Mouse (Mus musculus) CH12.LX (cell line): ENCODE results near the gene Cnn3. TPM values are rescaled to one million over a fixed set of nuclear protein-coding genes. Genes with fewer than 3 reads are reported as not detected.
A peak's percentile ranks its signal among the peaks of the same experiment; 100 is the strongest.

Source experiments
- DNase-seq: peaks from one replicate; pipeline ENCODE4 v3.0.0-alpha.2; 2013; ENCODE audit errors: extremely low read depth
- H3K27ac ChIP-seq: 2 replicates; pipeline ENCODE4 v1.5.1; 2012; ENCODE audit warnings: low read depth, mild to moderate bottlenecking, control low read depth, moderate library complexity; ENCODE audit not compliant: insufficient read depth
- H3K27me3 ChIP-seq: replicated peaks from 2 replicates; pipeline ENCODE3; 2012; ENCODE audit warnings: inconsistent platforms
- H3K36me3 ChIP-seq, 2 experiments: replicated peaks in 1 of 2; 2 replicates each; pipeline versions ENCODE3 to v1.6.1; 2012; ENCODE audit warnings: inconsistent platforms in 1 of 2, low read length in 1 of 2, mild to moderate bottlenecking in 1 of 2, mixed read lengths in 1 of 2, moderate library complexity in 1 of 2; ENCODE audit not compliant: control insufficient read depth in 1 of 2, insufficient read depth in 1 of 2
- H3K4me1 ChIP-seq, 2 experiments: 2 replicates each; pipeline ENCODE4 v1.6.1; 2012; ENCODE audit warnings: inconsistent platforms in 1 of 2, moderate library complexity in 1 of 2; ENCODE audit not compliant: insufficient read depth in 2 of 2, control insufficient read depth in 1 of 2
- H3K4me2 ChIP-seq: 2 replicates; pipeline ENCODE4 v1.6.1; 2012; ENCODE audit warnings: low read depth, mild to moderate bottlenecking, control low read depth; ENCODE audit not compliant: poor library complexity, insufficient read depth, severe bottlenecking
- H3K4me3 ChIP-seq, 3 experiments: fragments of 150-350 bp in 1 of 3; sonication (generic) in 1 of 3; replicated peaks in 1 of 3; 2 replicates each; pipeline versions ENCODE3 to v1.5.1; 2011 to 2012; ENCODE audit warnings: low read depth in 2 of 3, low read length in 2 of 3, mild to moderate bottlenecking in 2 of 3, moderate library complexity in 2 of 3, control low read depth in 1 of 3, improper control_type of control experiment in 1 of 3, inconsistent platforms in 1 of 3, mixed read lengths in 1 of 3; ENCODE audit not compliant: poor library complexity in 1 of 3
- H3K79me2 ChIP-seq: replicated peaks from 2 replicates; pipeline ENCODE4 v1.6.1; 2012; ENCODE audit warnings: mild to moderate bottlenecking, moderate library complexity; ENCODE audit not compliant: control insufficient read depth, poor library complexity, insufficient read depth, severe bottlenecking; ENCODE audit errors: extremely low read depth
- H3K9ac ChIP-seq: 2 replicates; pipeline ENCODE4 v1.6.1; 2012; ENCODE audit warnings: low read depth, mild to moderate bottlenecking, control low read depth, moderate library complexity; ENCODE audit not compliant: insufficient read depth
- H3K9me3 ChIP-seq: replicated peaks from 2 replicates; pipeline ENCODE3; 2012; ENCODE audit warnings: low read length, inconsistent platforms, mixed read lengths
- CHD1 ChIP-seq: IDR thresholded peaks from 2 replicates; pipeline ENCODE4 v1.6.1; 2012; ENCODE audit warnings: low read depth, low read length, improper control_type of control experiment, inconsistent platforms
- CTCF ChIP-seq, 2 experiments: IDR thresholded peaks in 1 of 2; conservative IDR thresholded peaks in 1 of 2; 2 replicates each; pipeline ENCODE4 v1.5.1; 2011 to 2012; ENCODE audit warnings: low read depth in 2 of 2, low read length in 2 of 2, improper control_type of control experiment in 1 of 2, inconsistent platforms in 1 of 2, mild to moderate bottlenecking in 1 of 2, moderate library complexity in 1 of 2
- EP300 ChIP-seq: IDR thresholded peaks from 2 replicates; pipeline ENCODE4 v1.6.1; 2011; ENCODE audit warnings: low read length, improper control_type of control experiment
- ETS1 ChIP-seq: conservative IDR thresholded peaks from 2 replicates; pipeline ENCODE4 v1.6.1; 2012; ENCODE audit warnings: low read depth, mild to moderate bottlenecking, inconsistent platforms, low read length, improper control_type of control experiment, moderate library complexity
- GABPA ChIP-seq: IDR thresholded peaks from 2 replicates; pipeline ENCODE4 v1.6.1; 2012; ENCODE audit warnings: low read depth, low read length, improper control_type of control experiment, inconsistent platforms; ENCODE audit not compliant: insufficient replicate concordance
- HCFC1 ChIP-seq: IDR thresholded peaks from 2 replicates; pipeline ENCODE4 v1.6.1; 2012; ENCODE audit warnings: low read depth, mild to moderate bottlenecking, inconsistent platforms, low read length, improper control_type of control experiment
- IRF4 ChIP-seq: IDR thresholded peaks from 2 replicates; pipeline ENCODE4 v1.6.1; 2014; ENCODE audit warnings: low read depth, mild to moderate bottlenecking, inconsistent platforms, low read length, improper control_type of control experiment
- MAZ ChIP-seq: IDR thresholded peaks from 2 replicates; pipeline ENCODE4 v1.6.1; 2012; ENCODE audit warnings: low read depth, mild to moderate bottlenecking, inconsistent platforms, low read length, improper control_type of control experiment, moderate library complexity
- MXI1 ChIP-seq: IDR thresholded peaks from 2 replicates; pipeline ENCODE4 v1.6.1; 2011; ENCODE audit warnings: mild to moderate bottlenecking, low read depth, low read length, improper control_type of control experiment
- POLR2A ChIP-seq: IDR thresholded peaks from 2 replicates; pipeline ENCODE4 v1.6.1; 2011; ENCODE audit warnings: low read depth, mild to moderate bottlenecking, improper control_type of control experiment, low read length
- RAD21 ChIP-seq: IDR thresholded peaks from 2 replicates; pipeline ENCODE4 v1.6.1; 2011; ENCODE audit warnings: low read depth, mild to moderate bottlenecking, low read length, improper control_type of control experiment, moderate library complexity
- SIN3A ChIP-seq: IDR thresholded peaks from 2 replicates; pipeline ENCODE4 v1.6.1; 2012; ENCODE audit warnings: low read length, improper control_type of control experiment, inconsistent platforms
- TCF12 ChIP-seq: IDR thresholded peaks from 2 replicates; pipeline ENCODE4 v1.6.1; 2014; ENCODE audit warnings: low read depth, mild to moderate bottlenecking, inconsistent platforms, low read length, improper control_type of control experiment
- UBTF ChIP-seq: IDR thresholded peaks from 2 replicates; pipeline ENCODE4 v1.6.1; 2012; ENCODE audit warnings: low read depth, mild to moderate bottlenecking, inconsistent platforms, low read length, improper control_type of control experiment, moderate library complexity
- ZC3H11A ChIP-seq: IDR thresholded peaks from 2 replicates; pipeline ENCODE4 v1.6.1; 2012; ENCODE audit warnings: low read depth, mild to moderate bottlenecking, inconsistent platforms, low read length, improper control_type of control experiment
- ZKSCAN1 ChIP-seq: IDR thresholded peaks from 2 replicates; pipeline ENCODE4 v1.6.1; 2012; ENCODE audit warnings: low read depth, inconsistent platforms, low read length, improper control_type of control experiment, borderline replicate concordance
- dilution Hi-C: fragments of 300-500 bp; cut with MboI; formaldehyde crosslinking; loops from 2 replicates; pipeline ENCODE4 v1.14.3; 2020; ENCODE audit warnings: low sequenced_read_pairs; ENCODE audit not compliant: extremely low pct_unique_long_range_greater_than_20kb, extremely low pct_ligation_motif_present
- in situ Hi-C: fragments of 300-500 bp; cut with MboI; formaldehyde crosslinking; loops from 3 replicates; pipeline ENCODE4 v1.14.3; 2019; ENCODE audit warnings: low sequenced_read_pairs, low pct_ligation_motif_present, low pct_unique_long_range_greater_than_20kb, mixed read lengths
- polyA plus RNA-seq: library from polyadenylated mRNA; unstranded; fragments of >175 nt; gene quantifications from 2 replicates; pipeline ENCODE4 v1.2.1, GENCODE M21; 2012; ENCODE audit warnings: low read depth; ENCODE audit not compliant: insufficient read length
- total RNA-seq, 2 experiments: library from RNA; depleted of rRNA; stranded (reverse); fragments of 300-350 nt in 1 of 2; fragments of >200 nt in 1 of 2; gene quantifications; 2 replicates each; pipeline ENCODE4 v1.2.3; 2012 to 2014

Cnn3 gene
- total and polyA plus RNA-seq, 3 experiments = 12.5 to 58.5 (median 46.4) TPM

- no peak overlapping the region for H3K4me3 ChIP-seq
- no peak overlapping the region for H3K9ac ChIP-seq
- DNase-seq = no peak
- in situ Hi-C loops (loop anchor here (5.0 kb wide), 2 partner anchors 47 to 322 kb away; no protein-coding TSS in a partner anchor), dilution Hi-C loops (no loop called here)
- H3K4me1 ChIP-seq = peaks cover 4 to 18% of the 10 kb centered on the region in 2 experiments
- H3K79me2 ChIP-seq = no peaks in the 10 kb centered on the region
- peaks cover 3% of the 10 kb centered on the region for H3K27me3 ChIP-seq
- TF ChIP-seq SIN3A (no peak), CHD1 (no peak), ETS1 (no peak), CTCF (conservative IDR thresholded peaks at IDR 0.05 in 1 of 2, IDR thresholded peaks at IDR 0.05 in 1 of 2; ENCODE audit: low read depth in 2 of 2, low read length in 2 of 2) (no peak), EP300 (no peak), TCF12 (no peak), ZKSCAN1 (no peak), POLR2A (no peak), HCFC1 (no peak), MXI1 (no peak), ZC3H11A (no peak), MAZ (no peak), RAD21 (no peak), UBTF (no peak)
- TF ChIP-seq, all 38 proteins: peak for 0
- Histone ChIP-seq H3K36me3 (no peaks in the 10 kb centered on the region), H3K4me2 (0 out of 2 replicates have a peak overlapping the region, but pooled peaks have one; percentile 13), H3K27ac (no peak overlapping the region), H3K9me3 (no peaks in the 10 kb centered on the region)
Measured at GRCm38 (mm10) chr3:121489462-121490118, 63.3 kb downstream of the Cnn3 start.

DNA sequence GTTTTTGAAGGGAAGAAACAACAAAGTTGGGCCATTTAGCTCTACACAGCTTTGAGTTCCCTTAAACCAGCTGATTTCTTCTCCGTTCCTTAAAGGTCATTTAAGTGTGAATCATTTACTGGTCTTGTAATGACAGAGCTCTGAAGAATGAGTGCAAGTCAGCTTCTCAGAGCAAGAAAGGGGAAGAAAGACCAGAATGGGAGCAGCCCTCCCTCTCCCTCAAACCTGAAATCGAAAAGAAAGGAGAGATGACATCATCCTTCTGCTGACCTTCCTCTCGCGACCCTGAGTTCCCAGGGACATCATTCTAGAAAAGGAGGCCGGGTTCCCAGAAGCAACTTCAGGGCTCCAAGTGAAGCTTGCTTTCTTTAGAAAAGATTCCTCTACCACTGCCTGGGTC is 64.6 kb downstream of the Cnn3 start:
- peaks cover 6% of the 10 kb centered on the region for H3K9me3 ChIP-seq
- peak; percentile 27 for DNase-seq
- no peaks in the 10 kb centered on the region for H3K79me2 ChIP-seq
- no peak overlapping the region for H3K27ac ChIP-seq
- 0 out of 2 replicates have a peak, but pooled peaks have one; percentile 19 for TF ChIP-seq IRF4
- TF ChIP-seq GABPA = no peak
- dilution Hi-C loops = no loop called here
- H3K27me3 ChIP-seq = no peaks in the 10 kb centered on the region
- peaks cover 4 to 18% of the 10 kb centered on the region in 2 experiments for H3K4me1 ChIP-seq
- H3K9ac ChIP-seq = no peak overlapping the region
- H3K4me2 ChIP-seq = no peak overlapping the region; the same call in 1 of the 2 replicates
- no peaks in the 10 kb centered on the region for H3K36me3 ChIP-seq
- in situ Hi-C loops = loop anchor here (5.0 kb wide), 2 partner anchors 49 to 324 kb away; no protein-coding TSS in a partner anchor
- no peak overlapping the region for H3K4me3 ChIP-seq
